Mouse (Mus musculus) liver, adult 2 months (tissue): ENCODE measurements around the gene Mical2.

Experiments
- CTCF ChIP-seq: fragments of 200-500 bp; IDR thresholded peaks from 2 replicates; pipeline ENCODE4 v1.5.1; 2011; ENCODE audit warnings: low read depth, low read length, control low read depth
- POLR2A ChIP-seq: fragments of 200-500 bp; IDR thresholded peaks from 2 replicates; pipeline ENCODE4 v1.6.1; 2011; ENCODE audit warnings: low read length, control low read depth; ENCODE audit not compliant: insufficient read depth; ENCODE audit errors: extremely low read depth

DNA sequence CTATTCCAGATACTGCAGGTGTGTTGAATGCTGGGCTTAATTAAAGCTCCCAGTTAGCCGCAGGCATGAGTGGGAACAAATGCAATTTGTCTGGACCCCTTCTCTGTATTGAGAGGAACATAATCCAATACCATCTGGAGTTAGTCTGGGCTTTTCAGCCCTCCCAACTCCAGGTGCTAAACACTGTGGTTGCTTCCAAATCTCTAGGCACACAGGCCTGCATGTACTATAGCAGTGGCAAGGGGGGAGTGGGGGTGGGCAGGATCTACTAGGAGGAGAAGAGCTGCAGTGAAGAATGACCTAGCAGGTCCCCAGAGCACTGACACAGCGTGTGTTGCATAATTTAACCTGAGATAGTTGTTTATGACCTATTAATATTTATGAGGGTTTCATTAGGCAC lies 49.0 kb downstream of the Mical2 start:
- TF ChIP-seq POLR2A = no peak
- TF ChIP-seq CTCF = no peak
